Mouse (Mus musculus) forelimb bud, embryonic 11.5 days (tissue): ENCODE data around the gene Lima1.
A peak's percentile ranks its signal among the peaks of the same experiment; 100 is the strongest.
"Not testable (repeated sequence)": the region's sequence is repeated elsewhere in the genome, so short reads cannot be mapped to it uniquely, and the experiment has no call there.

Source experiments
- DNase-seq: peaks from one replicate; pipeline ENCODE4 v3.0.0-alpha.2; 2012; ENCODE audit warnings: low read depth, low spot score

Gene Lima1

GRCm38 (mm10) chr15:99875334-99875869 lies at the start of gene Lima1:
TSS of gene Lima1 (minus strand) at chr15:99875456.
- DNase-seq = peak; percentile 85

GRCm38 (mm10) chr15:99919601-99920158 lies 44.4 kb upstream of the Lima1 start:
- DNase-seq = no peak

- DNase-seq = no peak
These were observed 42.0 kb upstream of the Lima1 start for GRCm38 (mm10) chr15:99917264-99917663.

GRCm38 (mm10) chr15:99914613-99915012 lies 39.4 kb upstream of the Lima1 start:
- DNase-seq = no peak

- DNase-seq = no peak
These were observed 36.5 kb upstream of the Lima1 start for GRCm38 (mm10) chr15:99911785-99912184.

GRCm38 (mm10) chr15:99909339-99909996 lies 34.2 kb upstream of the Lima1 start:
- DNase-seq = peak; percentile 20

- no peak for DNase-seq
These were observed 32.3 kb upstream of the Lima1 start for GRCm38 (mm10) chr15:99907514-99907913.

GRCm38 (mm10) chr15:99907041-99907440 lies 31.8 kb upstream of the Lima1 start:
- no peak for DNase-seq

- DNase-seq = no peak
These were observed 29.6 kb upstream of the Lima1 start for GRCm38 (mm10) chr15:99904841-99905240.

- peak; percentile 89 for DNase-seq
These were observed 29.1 kb upstream of the Lima1 start for GRCm38 (mm10) chr15:99904333-99904732.

- DNase-seq = no peak
These were observed 28.0 kb upstream of the Lima1 start for GRCm38 (mm10) chr15:99903227-99903626.

GRCm38 (mm10) chr15:99902786-99903185 lies 27.5 kb upstream of the Lima1 start:
- no peak for DNase-seq

GRCm38 (mm10) chr15:99896621-99897020 lies 21.4 kb upstream of the Lima1 start:
- DNase-seq = no peak

- DNase-seq = no peak
These were observed 16.1 kb upstream of the Lima1 start for GRCm38 (mm10) chr15:99891355-99891754.

GRCm38 (mm10) chr15:99890412-99891236 lies 15.4 kb upstream of the Lima1 start:
- no peak for DNase-seq

GRCm38 (mm10) chr15:99889275-99889874 lies 14.1 kb upstream of the Lima1 start:
- no peak for DNase-seq

GRCm38 (mm10) chr15:99887130-99887529 lies 11.9 kb upstream of the Lima1 start:
- not testable (repeated sequence) for DNase-seq

GRCm38 (mm10) chr15:99884038-99884437 lies 8.8 kb upstream of the Lima1 start:
- DNase-seq = no peak

GRCm38 (mm10) chr15:99878541-99878940 lies 3.3 kb upstream of the Lima1 start:
- no peak for DNase-seq

GRCm38 (mm10) chr15:99874612-99875333 lies 483 bp downstream of the Lima1 start:
- no peak for DNase-seq

- no peak for DNase-seq
These were observed 2.7 kb downstream of the Lima1 start for GRCm38 (mm10) chr15:99872543-99872942.
